Mouse (Mus musculus) cerebellum, adult 11-12 months (tissue): ENCODE data around the gene Skida1.

ENCODE experiments used
- DNase-seq: peaks from one replicate; pipeline ENCODE4 v3.0.0; 2022

The Skida1 gene

GRCm38 (mm10) chr2:18011226-18011625 is 37.6 kb downstream of the Skida1 start:
- no peak for DNase-seq

- no peak for DNase-seq
Observed at GRCm38 (mm10) chr2:18005137-18005536, 43.7 kb downstream of the Skida1 start.

- DNase-seq, result no peak
Observed at GRCm38 (mm10) chr2:18004286-18004685, 44.6 kb downstream of the Skida1 start.

GRCm38 (mm10) chr2:18002306-18002705 is 46.5 kb downstream of the Skida1 start:
- no peak for DNase-seq

- no peak for DNase-seq
Observed at GRCm38 (mm10) chr2:17996858-17997257, 52.0 kb downstream of the Skida1 start, which contains the start of gene H2al2a. Gene H2al2a, minus strand, starts transcription at chr2:17996958.
